Mouse (Mus musculus): ENCODE results near the gene Mrpl41. TPM values are rescaled to one million over a fixed set of nuclear protein-coding genes. Genes with fewer than 3 reads are reported as not detected.
A peak's percentile ranks its signal among the peaks of the same experiment; 100 is the strongest.
"Not testable (repeated sequence)": the region's sequence is repeated elsewhere in the genome, so short reads cannot be mapped to it uniquely, and the experiment has no call there.

The Mrpl41 gene
- polyA plus RNA-seq, 1 experiment from 2014 or later: 127 TPM

- Histone ChIP-seq H3K27me3 (replicated peaks; ENCODE audit: low read depth, poor library complexity, severe bottlenecking) (no peaks in the 10 kb centered on the region), H3K9me3 (no peaks in the 10 kb centered on the region), H3K4me3 (no peak overlapping the region), H3K4me1 (peaks cover 12% of the 10 kb centered on the region), H3K36me3 (replicated peaks) (peaks cover 80% of the 10 kb centered on the region), H3K27ac (replicated peaks) (no peak overlapping the region)
- DNase-seq (ENCODE audit: low spot score): no peak
- 91% methylated on average over 4 of the region's 4 CpGs for WGBS
Measured at GRCm38 (mm10) chr2:24970386-24970785, 4.5 kb downstream of the Mrpl41 start.

- peaks cover 12% of the 10 kb centered on the region for H3K4me1 ChIP-seq
- whole genome bisulfite sequencing: 1% methylated on average over 28 of the region's 28 CpGs
- H3K36me3 ChIP-seq (replicated peaks): peaks cover 84% of the 10 kb centered on the region
- H3K27me3 ChIP-seq (replicated peaks; ENCODE audit: low read depth, poor library complexity, severe bottlenecking): no peaks in the 10 kb centered on the region
- H3K4me3 ChIP-seq: peak within 1 kb of the TSS; percentile 82
- H3K27ac ChIP-seq (replicated peaks): peak within 1 kb of the TSS; percentile 87
- peak; percentile 89 for DNase-seq (ENCODE audit: low spot score)
- H3K9me3 ChIP-seq: no peaks in the 10 kb centered on the region
Measured at GRCm38 (mm10) chr2:24962304-24963000, 12.4 kb downstream of the Mrpl41 start, which contains the start of gene Dph7. Gene Dph7 (plus strand): TSS chr2:24962400.

GRCm38 (mm10) chr2:24960910-24961309 is 14.0 kb downstream of the Mrpl41 start:
- DNase-seq (ENCODE audit: low spot score): peak; percentile 34
- H3K36me3 ChIP-seq (replicated peaks): peaks cover 85% of the 10 kb centered on the region
- H3K27ac ChIP-seq (replicated peaks): no peak overlapping the region
- no peak overlapping the region for H3K4me3 ChIP-seq
- peaks cover 12% of the 10 kb centered on the region for H3K4me1 ChIP-seq
- H3K9me3 ChIP-seq: no peaks in the 10 kb centered on the region
- no peaks in the 10 kb centered on the region for H3K27me3 ChIP-seq (replicated peaks; ENCODE audit: low read depth, poor library complexity, severe bottlenecking)
- WGBS: 34% methylated on average over 3 of the region's 3 CpGs

- Histone ChIP-seq H3K27ac (replicated peaks) (no peak overlapping the region), H3K4me3 (no peak overlapping the region), H3K4me1 (peaks cover 18% of the 10 kb centered on the region), H3K36me3 (replicated peaks) (peaks cover 64% of the 10 kb centered on the region), H3K27me3 (replicated peaks; ENCODE audit: low read depth, poor library complexity, severe bottlenecking) (peaks cover 8% of the 10 kb centered on the region), H3K9me3 (no peaks in the 10 kb centered on the region)
- DNase-seq (ENCODE audit: low spot score): no peak
- WGBS: 87% methylated on average over 4 of the region's 4 CpGs
Measured at GRCm38 (mm10) chr2:24952537-24953055, 22.3 kb downstream of the Mrpl41 start.

GRCm38 (mm10) chr2:24950189-24950535 is 24.7 kb downstream of the Mrpl41 start:
- peaks cover 8% of the 10 kb centered on the region for H3K27me3 ChIP-seq (replicated peaks; ENCODE audit: low read depth, poor library complexity, severe bottlenecking)
- H3K36me3 ChIP-seq (replicated peaks): peaks cover 40% of the 10 kb centered on the region
- peak; percentile 36 for DNase-seq (ENCODE audit: low spot score)
- H3K9me3 ChIP-seq: no peaks in the 10 kb centered on the region
- H3K4me3 ChIP-seq: peak overlapping the region; percentile 99
- under 1% methylated on average over 31 of the region's 31 CpGs for WGBS
- peak overlapping the region; percentile 92 for H3K27ac ChIP-seq (replicated peaks)
- peaks cover 18% of the 10 kb centered on the region for H3K4me1 ChIP-seq

- under 1% methylated on average over 108 of the region's 108 CpGs for WGBS
- H3K27me3 ChIP-seq (replicated peaks; ENCODE audit: low read depth, poor library complexity, severe bottlenecking): peaks cover 8% of the 10 kb centered on the region
- peak within 1 kb of the TSS; percentile 99 for H3K4me3 ChIP-seq
- H3K27ac ChIP-seq (replicated peaks): peak within 1 kb of the TSS; percentile 92
- peaks cover 18% of the 10 kb centered on the region for H3K4me1 ChIP-seq
- H3K36me3 ChIP-seq (replicated peaks): peaks cover 34% of the 10 kb centered on the region
- DNase-seq (ENCODE audit: low spot score): peak; percentile 99
- H3K9me3 ChIP-seq: no peaks in the 10 kb centered on the region
Measured at GRCm38 (mm10) chr2:24949421-24950188, 25.3 kb downstream of the Mrpl41 start, which contains the start of gene Zmynd19. Gene Zmynd19 (plus strand): TSS chr2:24949792.

GRCm38 (mm10) chr2:24944304-24944703 is 30.6 kb downstream of the Mrpl41 start:
- H3K36me3 ChIP-seq (replicated peaks); H3K9me3 ChIP-seq; H3K4me3 ChIP-seq; H3K4me1 ChIP-seq; H3K27ac ChIP-seq (replicated peaks); DNase-seq (ENCODE audit: low spot score); H3K27me3 ChIP-seq (replicated peaks; ENCODE audit: low read depth, poor library complexity, severe bottlenecking): not testable (repeated sequence)
- WGBS: 57% methylated on average over 2 of the region's 2 CpGs

- Histone ChIP-seq H3K4me1 (no peaks in the 10 kb centered on the region), H3K4me3 (no peak overlapping the region), H3K27ac (replicated peaks) (no peak overlapping the region), H3K9me3 (no peaks in the 10 kb centered on the region), H3K27me3 (replicated peaks; ENCODE audit: low read depth, poor library complexity, severe bottlenecking) (no peaks in the 10 kb centered on the region), H3K36me3 (replicated peaks) (no peaks in the 10 kb centered on the region)
- no peak for DNase-seq (ENCODE audit: low spot score)
- 79% methylated on average over 4 of the region's 4 CpGs for WGBS
Measured at GRCm38 (mm10) chr2:24942092-24942491, 32.8 kb downstream of the Mrpl41 start.

- Histone ChIP-seq H3K9me3 (no peaks in the 10 kb centered on the region), H3K36me3 (replicated peaks) (no peaks in the 10 kb centered on the region), H3K4me1 (peaks cover 19% of the 10 kb centered on the region), H3K27me3 (replicated peaks; ENCODE audit: low read depth, poor library complexity, severe bottlenecking) (peaks cover 28% of the 10 kb centered on the region), H3K4me3 (peak within 1 kb of the TSS; percentile 74), H3K27ac (replicated peaks) (peak within 1 kb of the TSS; percentile 77)
- WGBS: under 1% methylated on average over 49 of the region's 49 CpGs
- DNase-seq (ENCODE audit: low spot score): peak; percentile 94
Measured at GRCm38 (mm10) chr2:24935057-24935796, 39.7 kb downstream of the Mrpl41 start, which contains the start of gene Arrdc1. Gene Arrdc1 (minus strand): TSS chr2:24935252.

GRCm38 (mm10) chr2:24934441-24934963 is 40.4 kb downstream of the Mrpl41 start:
- peak; percentile 11 for DNase-seq (ENCODE audit: low spot score)
- 5% methylated on average over 19 of the region's 19 CpGs for WGBS
- peak overlapping the region; percentile 77 for H3K27ac ChIP-seq (replicated peaks)

GRCm38 (mm10) chr2:24929593-24929992 is 45.3 kb downstream of the Mrpl41 start:
- no peaks in the 10 kb centered on the region for H3K9me3 ChIP-seq
- H3K27me3 ChIP-seq (replicated peaks; ENCODE audit: low read depth, poor library complexity, severe bottlenecking): peaks cover 16% of the 10 kb centered on the region
- H3K36me3 ChIP-seq (replicated peaks): 0 out of 2 replicates have a peak, but pooled peaks cover 6% of the 10 kb centered on the region
- DNase-seq (ENCODE audit: low spot score): no peak
- 96% methylated on average over 5 of the region's 5 CpGs for WGBS
- H3K4me3 ChIP-seq: no peak overlapping the region
- H3K27ac ChIP-seq (replicated peaks): no peak overlapping the region
- H3K4me1 ChIP-seq: peaks cover 12% of the 10 kb centered on the region

More at GRCm38 (mm10) chr2:24934441-24934963, 40.4 kb downstream of the Mrpl41 start:
- Histone ChIP-seq H3K4me3 (peak overlapping the region; percentile 74), H3K27me3 (replicated peaks; ENCODE audit: low read depth, poor library complexity, severe bottlenecking) (peaks cover 28% of the 10 kb centered on the region), H3K36me3 (replicated peaks) (no peaks in the 10 kb centered on the region), H3K4me1 (peaks cover 19% of the 10 kb centered on the region), H3K9me3 (no peaks in the 10 kb centered on the region)

- H3K4me1 ChIP-seq: peaks cover 7% of the 10 kb centered on the region
- H3K4me3 ChIP-seq: no peak overlapping the region
- H3K27ac ChIP-seq (replicated peaks): no peak overlapping the region
- H3K27me3 ChIP-seq (replicated peaks; ENCODE audit: low read depth, poor library complexity, severe bottlenecking): peaks cover 11% of the 10 kb centered on the region
- WGBS: 60% methylated on average over 2 of the region's 2 CpGs
- no peak for DNase-seq (ENCODE audit: low spot score)
- 0 out of 2 replicates have a peak, but pooled peaks cover 6% of the 10 kb centered on the region for H3K36me3 ChIP-seq (replicated peaks)
- no peaks in the 10 kb centered on the region for H3K9me3 ChIP-seq
Measured at GRCm38 (mm10) chr2:24929119-24929518, 45.8 kb downstream of the Mrpl41 start.

All from embryonic facial prominence, embryonic 10.5 days (tissue).